Mouse (Mus musculus): Measurements from ENCODE around the gene Cnih3.

DNA sequence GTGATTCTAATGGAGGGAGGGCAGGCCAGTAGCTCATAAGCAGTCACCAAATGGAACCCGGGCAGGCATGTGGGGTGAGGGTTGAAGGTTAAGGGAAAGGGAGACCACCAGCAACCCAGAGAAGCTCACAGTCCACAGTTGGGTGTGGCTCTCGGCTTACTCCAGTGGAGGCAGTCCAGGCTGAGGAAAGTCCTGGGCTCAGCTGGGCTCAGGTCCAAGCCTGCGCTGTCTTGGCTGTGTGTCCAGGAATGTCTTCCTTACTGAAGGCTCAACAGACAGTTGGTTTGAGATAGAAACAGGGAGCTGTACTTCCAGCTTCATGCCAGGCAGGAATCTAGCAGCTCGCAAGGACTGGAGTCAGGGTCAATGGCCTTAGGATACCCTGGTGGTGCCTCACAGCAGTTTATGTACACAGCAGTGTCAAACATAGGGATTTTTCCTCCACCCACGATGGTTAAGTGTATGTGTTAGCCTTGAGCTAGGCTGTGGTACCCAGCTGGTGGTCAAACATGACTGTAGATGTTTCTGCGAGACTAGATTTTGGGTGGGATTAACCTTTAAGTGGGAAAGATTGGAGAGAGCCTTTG is 65.6 kb downstream of the Cnih3 start:
- TF ChIP-seq POLR2A (IDR thresholded peaks at IDR 0.05; ENCODE audit: borderline replicate concordance, control insufficient read depth, low read depth, low read length) (no peak), CTCF (IDR thresholded peaks at IDR 0.05; ENCODE audit: control insufficient read depth, insufficient read depth, low read length) (no peak)

Data from bone marrow, adult 2 months (tissue).